Mouse (Mus musculus) cortical plate, adult 2 months (tissue): ENCODE results near the gene Tuba1b. TPM values are rescaled to one million over a fixed set of nuclear protein-coding genes. Genes with fewer than 3 reads are reported as not detected.
A peak's percentile ranks its signal among the peaks of the same experiment; 100 is the strongest.

Experiments used
- H3K27ac ChIP-seq: fragments of 200-500 bp; 2 replicates; pipeline ENCODE4 v1.5.1; 2012; ENCODE audit warnings: low read length, control low read depth, inconsistent platforms; ENCODE audit not compliant: insufficient read depth
- H3K4me1 ChIP-seq: fragments of 200-500 bp; 2 replicates; pipeline ENCODE4 v1.6.1; 2011; ENCODE audit warnings: low read length; ENCODE audit not compliant: control insufficient read depth, insufficient read depth
- H3K4me3 ChIP-seq: fragments of 200-500 bp; 2 replicates; pipeline ENCODE4 v1.5.1; 2011; ENCODE audit warnings: mild to moderate bottlenecking, low read length, control low read depth; ENCODE audit not compliant: insufficient read depth
- CTCF ChIP-seq: fragments of 200-500 bp; IDR thresholded peaks from 2 replicates; pipeline ENCODE4 v1.5.1; 2011; ENCODE audit warnings: mild to moderate bottlenecking, control low read depth, low read length; ENCODE audit not compliant: insufficient read depth; ENCODE audit errors: extremely low read depth
- POLR2A ChIP-seq: fragments of 200-500 bp; IDR thresholded peaks from 2 replicates; pipeline ENCODE4 v1.6.1; 2011; ENCODE audit warnings: mild to moderate bottlenecking, low read length, control low read depth; ENCODE audit not compliant: insufficient read depth; ENCODE audit errors: extremely low read depth
- polyA plus RNA-seq: library from polyadenylated mRNA; depleted of rRNA; stranded (reverse); fragments of >200 nt; gene quantifications from 2 replicates; pipeline ENCODE4 v1.2.3, GENCODE M21; 2012; rRNA removed

Gene Tuba1b
- 1,160 and 1,231 TPM in 2 replicates for polyA plus RNA-seq

DNA sequence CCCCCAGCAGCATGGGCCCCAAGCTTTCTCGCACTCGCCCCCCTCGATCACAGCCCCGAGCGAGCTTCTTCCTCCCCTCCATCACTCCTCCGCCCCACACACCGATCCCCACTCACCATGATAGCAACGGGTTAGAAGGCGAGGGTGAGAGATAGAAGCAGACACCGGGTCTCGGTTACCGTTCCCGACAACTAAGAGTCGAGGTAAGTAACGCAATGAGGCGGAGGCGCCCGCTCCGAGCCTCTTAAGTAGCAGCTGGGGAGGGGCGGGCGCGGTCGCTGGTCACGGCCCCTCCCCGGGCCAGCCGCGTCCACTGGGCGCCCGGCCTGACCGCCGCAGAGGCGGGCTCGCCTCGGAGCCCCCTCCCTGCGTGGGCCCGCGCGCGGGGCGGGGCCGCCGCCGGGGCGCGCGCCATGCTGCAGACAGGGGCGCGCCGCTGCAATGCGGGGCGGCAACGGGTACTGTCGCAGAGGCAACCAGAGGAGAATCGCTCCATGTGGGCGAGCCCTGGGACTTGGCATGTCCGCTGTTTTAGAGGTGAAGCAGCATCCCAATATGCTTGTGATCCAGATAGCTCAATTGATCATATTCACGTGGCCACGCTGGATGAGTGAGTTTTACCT lies at the start of gene Tuba1b:
Gene Tuba1b, minus strand, starts transcription at position 349 of the 623 bp plus-strand sequence.
- peak within 1 kb of the TSS; percentile 73 for H3K4me3 ChIP-seq
- peak within 1 kb of the TSS; percentile 89 for H3K27ac ChIP-seq
- peaks cover 2% of the 10 kb centered on the region; the same call in 1 of the 2 replicates for H3K4me1 ChIP-seq
- TF ChIP-seq POLR2A (peak; percentile 69), CTCF (no peak)

DNA sequence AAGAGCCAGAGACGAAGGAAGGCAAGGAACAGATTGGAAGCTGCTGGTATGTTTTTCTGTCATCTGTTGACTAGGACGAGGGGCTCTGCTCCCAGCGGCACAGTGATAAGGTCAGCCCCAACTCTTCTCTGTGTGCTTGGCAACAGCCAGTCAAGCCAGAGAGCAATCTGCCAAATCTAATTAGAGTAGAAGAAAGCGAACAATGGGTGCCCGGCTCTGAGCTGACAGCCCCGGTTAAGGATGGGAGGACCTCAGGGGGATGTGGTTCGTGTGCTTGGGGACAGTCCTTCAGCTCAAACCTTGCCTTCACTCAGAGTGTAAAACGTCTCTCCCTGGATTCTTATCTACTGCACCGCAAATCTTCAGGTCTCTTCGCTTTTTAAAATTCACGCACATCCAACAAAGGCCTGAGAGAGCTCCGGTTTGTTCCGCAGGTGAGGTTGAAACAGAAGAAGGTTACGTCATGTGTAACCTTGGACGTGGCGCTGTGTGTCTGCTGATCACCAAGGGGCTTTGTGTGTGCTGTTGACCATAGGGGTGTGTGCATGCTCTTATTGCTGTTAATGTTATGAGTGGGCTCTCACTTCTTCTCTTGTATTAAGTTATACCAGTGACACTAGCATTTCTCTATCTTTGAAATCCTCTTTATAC lies 49.2 kb upstream of the Tuba1b start:
- 0 out of 2 replicates have a peak, but pooled peaks have one; percentile 11 for TF ChIP-seq POLR2A
- TF ChIP-seq CTCF, result no peak
- Histone ChIP-seq H3K27ac (peak overlapping the region; percentile 71), H3K4me1 (peaks cover 8% of the 10 kb centered on the region), H3K4me3 (peak overlapping the region; percentile 54)

DNA sequence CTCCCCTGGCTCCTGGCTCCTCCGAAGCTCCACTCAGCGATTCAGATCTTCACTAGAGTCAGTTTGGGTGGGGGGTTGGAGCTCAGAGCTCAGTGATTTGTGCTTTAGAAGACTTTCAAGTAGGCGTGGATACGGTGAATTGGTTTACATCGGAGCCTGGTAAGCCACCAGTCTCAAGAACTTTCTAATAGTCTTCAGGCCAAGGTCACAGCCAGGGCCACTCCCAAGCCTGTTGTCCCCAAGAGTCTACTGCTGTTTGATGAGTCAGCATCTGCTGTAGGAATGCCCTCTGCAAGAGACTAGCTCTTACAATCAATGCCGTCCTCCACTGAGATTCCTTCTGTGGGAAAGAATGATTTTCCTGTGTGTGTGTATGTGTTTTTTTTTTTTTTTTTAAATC lies 47.7 kb upstream of the Tuba1b start:
- TF ChIP-seq POLR2A (no peak), CTCF (no peak)
- H3K4me1 ChIP-seq, result peaks cover 15% of the 10 kb centered on the region
- no peak overlapping the region for H3K27ac ChIP-seq
- H3K4me3 ChIP-seq, result no peak overlapping the region

DNA sequence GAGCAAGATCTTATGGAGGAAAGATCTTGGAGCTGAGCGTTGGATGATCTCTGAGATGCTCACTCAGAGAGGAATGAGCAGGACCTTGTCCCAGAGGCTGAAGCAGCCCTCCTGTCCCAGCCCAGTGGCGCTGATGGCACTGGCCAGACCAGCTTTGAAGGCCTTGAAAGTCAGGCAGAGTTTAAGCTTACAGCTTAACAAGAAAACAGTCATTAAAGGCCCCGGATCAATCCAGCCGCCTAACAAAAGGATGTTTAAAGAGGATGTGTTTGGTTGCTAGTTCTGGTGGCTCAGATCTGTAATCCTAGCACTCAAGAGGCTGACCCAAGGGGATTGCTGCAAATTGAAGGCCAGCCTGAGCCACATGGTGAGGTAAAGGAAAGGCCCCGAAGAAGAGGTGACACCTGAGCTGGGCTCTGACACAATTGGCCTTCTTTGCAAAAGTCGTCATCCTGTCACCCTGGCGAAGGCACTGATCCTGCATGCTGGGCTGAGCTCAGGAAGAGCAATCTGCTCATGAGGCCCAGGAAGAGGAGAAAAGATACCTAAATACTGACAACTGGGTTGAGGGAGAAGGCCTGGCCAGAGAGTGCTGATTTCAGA lies 45.7 kb upstream of the Tuba1b start:
- no peak overlapping the region for H3K4me3 ChIP-seq
- no peak for TF ChIP-seq POLR2A
- no peak for TF ChIP-seq CTCF
- H3K27ac ChIP-seq, result no peak overlapping the region
- peaks cover 15% of the 10 kb centered on the region for H3K4me1 ChIP-seq

DNA sequence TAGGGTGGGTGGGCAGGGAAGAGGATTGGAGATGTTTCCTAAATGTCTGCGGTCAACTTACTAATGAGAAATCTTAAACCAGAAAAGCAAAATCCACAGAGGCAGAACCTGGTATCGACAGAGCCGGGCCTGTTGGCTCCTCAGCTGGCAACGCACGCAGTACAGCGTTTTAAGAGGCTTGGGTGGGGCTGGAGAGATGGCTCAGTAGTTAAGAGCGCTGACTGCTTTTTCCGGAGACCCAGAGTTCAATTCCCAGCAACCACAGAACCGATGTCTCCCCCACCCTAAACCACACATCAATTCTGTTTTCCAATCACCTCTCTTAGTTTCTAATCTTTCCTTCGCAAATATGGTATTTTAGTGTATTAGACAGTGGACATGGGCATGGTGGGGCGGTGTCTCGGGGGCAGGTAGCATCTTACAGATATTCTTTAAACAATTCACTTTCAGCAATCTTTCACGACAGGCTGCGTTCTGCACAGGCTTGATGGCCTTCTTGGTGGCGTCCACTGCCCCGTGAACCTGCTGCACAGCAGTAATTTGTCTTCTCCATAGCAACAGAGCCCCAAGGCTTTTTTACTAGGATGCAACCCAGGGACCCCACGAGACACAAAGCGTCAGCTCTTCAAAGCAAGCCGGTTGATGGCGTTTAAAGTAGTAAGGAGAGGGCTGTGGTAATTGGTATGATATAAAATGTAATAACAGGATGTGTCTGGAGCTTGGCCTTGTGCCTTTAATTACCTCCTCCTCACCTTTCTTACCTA lies 44.2 kb upstream of the Tuba1b start:
- H3K4me3 ChIP-seq, result no peak overlapping the region
- H3K27ac ChIP-seq, result 0 out of 2 replicates have a peak overlapping the region, but pooled peaks have one; percentile 12
- no peak for TF ChIP-seq POLR2A
- no peak for TF ChIP-seq CTCF
- peaks cover 14% of the 10 kb centered on the region for H3K4me1 ChIP-seq

DNA sequence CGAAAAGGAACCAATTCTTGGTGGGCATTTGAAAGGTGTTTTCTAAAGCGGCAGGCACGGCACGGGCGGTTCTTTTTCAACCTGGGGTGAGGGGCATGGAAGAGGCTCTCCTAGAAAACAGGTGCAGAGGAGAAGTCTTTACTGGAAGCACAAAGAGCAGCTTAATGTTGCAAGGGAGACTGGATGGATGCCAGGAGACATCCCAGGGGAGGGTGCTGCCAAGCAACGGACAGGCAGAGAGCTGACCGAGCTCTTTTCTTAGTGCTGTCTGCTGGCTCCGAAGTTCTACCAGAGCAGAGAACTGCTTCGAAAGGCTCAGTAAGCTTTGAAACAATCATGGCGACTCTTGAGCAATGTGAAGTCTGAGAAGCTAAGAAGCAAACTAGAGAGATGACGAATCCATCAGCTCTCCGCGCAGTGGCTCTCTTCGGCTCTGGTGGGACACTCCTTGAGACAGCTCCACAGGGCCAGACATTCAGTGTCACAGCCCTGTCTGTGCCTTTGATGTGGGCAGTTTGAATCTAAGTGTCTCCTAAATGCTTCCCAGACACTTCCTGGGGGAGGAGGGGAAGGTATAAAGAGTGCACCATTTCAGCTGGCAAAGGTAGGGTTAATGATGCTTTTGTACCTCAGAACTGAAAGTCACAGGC lies 43.5 kb upstream of the Tuba1b start:
- H3K27ac ChIP-seq, result peak overlapping the region; percentile 79
- no peak overlapping the region for H3K4me3 ChIP-seq
- TF ChIP-seq POLR2A (no peak), CTCF (no peak)
- H3K4me1 ChIP-seq, result peaks cover 11% of the 10 kb centered on the region

DNA sequence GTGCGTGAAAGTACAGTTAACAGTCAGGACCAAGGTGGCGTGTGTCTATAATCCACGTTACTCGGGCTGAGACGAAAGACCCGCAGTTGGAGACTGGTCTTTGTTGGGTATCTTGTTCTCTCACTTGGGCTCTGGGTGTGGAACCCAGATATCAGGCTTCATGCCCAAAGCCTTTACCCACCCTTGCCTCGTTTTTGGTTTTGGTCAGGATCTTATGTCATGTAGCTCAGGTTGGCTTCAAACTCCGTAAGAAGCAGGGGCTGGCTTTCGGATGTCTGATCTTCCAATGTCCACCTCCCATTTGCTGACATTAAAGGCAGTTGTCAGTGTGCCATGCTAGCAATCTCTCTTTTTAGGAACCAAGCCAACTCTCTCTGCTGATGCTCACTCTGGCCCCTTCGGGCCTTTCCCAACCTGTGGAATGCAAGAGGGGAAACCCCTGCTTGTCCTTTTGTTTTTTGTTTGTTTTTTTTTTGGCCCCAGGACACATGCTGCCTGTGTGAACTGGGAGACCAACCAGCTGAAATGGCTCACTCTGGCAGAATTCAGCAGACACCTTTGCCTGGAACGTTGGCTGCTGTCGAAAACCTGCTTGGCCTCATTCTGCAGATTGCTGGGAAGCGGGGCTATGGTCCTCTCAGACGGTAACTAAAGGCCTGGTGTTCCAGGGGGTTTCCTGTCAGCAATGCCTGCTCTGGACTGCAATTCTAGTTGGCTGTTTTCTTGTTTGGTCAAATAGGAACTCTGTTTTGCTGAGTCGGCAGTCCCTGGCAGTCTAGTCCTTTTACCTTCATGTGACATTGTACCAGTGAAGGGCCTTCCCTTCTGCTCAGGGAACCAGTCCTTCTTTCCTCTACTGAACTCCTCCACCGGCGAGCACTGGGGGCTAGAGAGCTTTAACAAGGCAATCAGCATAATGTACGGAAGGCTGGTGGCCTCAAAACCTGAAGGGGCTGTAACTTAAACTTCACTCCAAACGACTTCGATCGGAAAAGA lies 42.7 kb upstream of the Tuba1b start:
- Histone ChIP-seq H3K4me1 (peaks cover 11% of the 10 kb centered on the region), H3K27ac (peak overlapping the region; percentile 79), H3K4me3 (no peak overlapping the region)

DNA sequence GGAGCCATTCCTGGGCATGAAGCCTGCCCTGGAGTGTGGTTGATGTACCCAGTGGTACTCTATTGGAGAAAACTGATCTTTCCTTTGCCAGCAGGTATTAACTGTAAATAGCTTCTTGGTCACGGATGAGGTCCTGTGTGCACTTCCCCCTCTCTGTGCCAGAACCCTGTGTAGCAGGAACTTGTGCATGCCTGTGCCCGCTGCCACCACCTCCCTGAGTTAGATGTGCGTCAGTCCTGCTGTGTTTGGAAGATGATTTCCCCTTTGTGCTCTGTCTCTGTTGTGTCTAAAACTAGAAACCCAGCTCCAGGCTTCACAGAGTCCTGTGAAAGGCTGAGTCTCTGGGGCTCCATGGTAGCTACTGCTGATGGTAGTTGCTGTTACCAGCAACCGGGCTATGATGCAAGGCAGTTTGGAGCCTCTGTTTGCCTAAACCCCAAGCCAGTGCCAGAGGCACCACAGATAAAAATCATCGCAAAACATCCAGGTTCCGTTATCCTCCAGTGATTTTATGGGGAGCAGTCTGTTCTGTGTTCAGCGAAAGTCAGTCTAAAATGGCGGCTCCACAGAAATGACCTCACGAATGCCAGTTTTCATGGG lies 38.8 kb upstream of the Tuba1b start:
- peaks cover 25% of the 10 kb centered on the region for H3K4me1 ChIP-seq
- no peak for TF ChIP-seq POLR2A
- TF ChIP-seq CTCF, result no peak

More for the DNA sequence above, 42.7 kb upstream of the Tuba1b start:
- no peak for TF ChIP-seq POLR2A
- TF ChIP-seq CTCF, result no peak

More for the DNA sequence above, 38.8 kb upstream of the Tuba1b start:
- Histone ChIP-seq H3K4me3 (no peak overlapping the region), H3K27ac (peak overlapping the region; percentile 29; the same call in 1 of the 2 replicates)
